Mouse (Mus musculus): ENCODE measurements around the gene Cmtm5. TPM values are rescaled to one million over a fixed set of nuclear protein-coding genes. Genes with fewer than 3 reads are reported as not detected.
"Not testable (repeated sequence)": the region's sequence is repeated elsewhere in the genome, so short reads cannot be mapped to it uniquely, and the experiment has no call there.

Cmtm5 gene
- polyA plus RNA-seq, 1 experiment from 2014 or later = 15.8 TPM

GRCm38 (mm10) chr14:54937361-54938182 lies 1.5 kb downstream of the Cmtm5 start:
- Histone ChIP-seq H3K4me2 (peak overlapping the region; percentile 3; the same call in 1 of the 2 replicates), H3K27ac (replicated peaks) (no peak overlapping the region), H3K9ac (replicated peaks) (no peak overlapping the region), H3K9me3 (replicated peaks) (no peaks in the 10 kb centered on the region), H3K27me3 (replicated peaks) (no peaks in the 10 kb centered on the region), H3K4me3 (replicated peaks) (no peak overlapping the region), H3K4me1 (peaks cover 15% of the 10 kb centered on the region), H3K36me3 (no peaks in the 10 kb centered on the region)
- no peak for ATAC-seq (ENCODE audit: low FRiP score)
- WGBS = 91% methylated on average over 16 of the region's 16 CpGs

GRCm38 (mm10) chr14:54938431-54939219 lies 2.6 kb downstream of the Cmtm5 start:
- Histone ChIP-seq H3K27me3 (replicated peaks) (no peaks in the 10 kb centered on the region), H3K36me3 (no peaks in the 10 kb centered on the region), H3K9me3 (replicated peaks) (no peaks in the 10 kb centered on the region), H3K4me2 (no peak overlapping the region), H3K4me3 (replicated peaks) (no peak overlapping the region), H3K9ac (replicated peaks) (no peak overlapping the region), H3K4me1 (peaks cover 10% of the 10 kb centered on the region), H3K27ac (replicated peaks) (no peak overlapping the region)
- ATAC-seq (ENCODE audit: low FRiP score) = no peak
- WGBS = 81% methylated on average over 15 of the region's 15 CpGs

GRCm38 (mm10) chr14:54939434-54940175 lies 3.5 kb downstream of the Cmtm5 start:
- Histone ChIP-seq H3K9me3 (replicated peaks) (no peaks in the 10 kb centered on the region), H3K27ac (replicated peaks) (no peak overlapping the region), H3K4me1 (peaks cover 10% of the 10 kb centered on the region), H3K27me3 (replicated peaks) (no peaks in the 10 kb centered on the region), H3K9ac (replicated peaks) (no peak overlapping the region), H3K4me2 (no peak overlapping the region), H3K36me3 (no peaks in the 10 kb centered on the region), H3K4me3 (replicated peaks) (no peak overlapping the region)
- ATAC-seq (ENCODE audit: low FRiP score) = no peak
- 59% methylated on average over 12 of the region's 12 CpGs for WGBS

- Histone ChIP-seq H3K36me3 (no peaks in the 10 kb centered on the region), H3K4me1 (peaks cover 10% of the 10 kb centered on the region), H3K9ac (replicated peaks) (no peak overlapping the region), H3K4me2 (no peak overlapping the region), H3K27ac (replicated peaks) (no peak overlapping the region), H3K4me3 (replicated peaks) (no peak overlapping the region), H3K9me3 (replicated peaks) (no peaks in the 10 kb centered on the region), H3K27me3 (replicated peaks) (no peaks in the 10 kb centered on the region)
- 84% methylated on average over 3 of the region's 3 CpGs for WGBS
- no peak for ATAC-seq (ENCODE audit: low FRiP score)
Observed at GRCm38 (mm10) chr14:54940176-54940530, 4.1 kb downstream of the Cmtm5 start.

GRCm38 (mm10) chr14:54941024-54941978 lies 5.2 kb downstream of the Cmtm5 start:
- Histone ChIP-seq H3K4me1 (peaks cover 6% of the 10 kb centered on the region), H3K27ac (replicated peaks) (no peak overlapping the region), H3K9ac (replicated peaks) (no peak overlapping the region), H3K9me3 (replicated peaks) (no peaks in the 10 kb centered on the region), H3K36me3 (no peaks in the 10 kb centered on the region), H3K4me2 (no peak overlapping the region), H3K27me3 (replicated peaks) (no peaks in the 10 kb centered on the region), H3K4me3 (replicated peaks) (no peak overlapping the region)
- no peak for ATAC-seq (ENCODE audit: low FRiP score)
- WGBS = 65% methylated on average over 13 of the region's 13 CpGs

- H3K27ac ChIP-seq (replicated peaks) = no peak overlapping the region
- H3K9me3 ChIP-seq (replicated peaks) = no peaks in the 10 kb centered on the region
- H3K4me2 ChIP-seq = no peak overlapping the region
- H3K4me1 ChIP-seq = no peaks in the 10 kb centered on the region
- H3K27me3 ChIP-seq (replicated peaks) = no peaks in the 10 kb centered on the region
- WGBS = 91% methylated on average over 8 of the region's 8 CpGs
- no peak overlapping the region for H3K9ac ChIP-seq (replicated peaks)
- H3K36me3 ChIP-seq = no peaks in the 10 kb centered on the region
- ATAC-seq (ENCODE audit: low FRiP score) = no peak
- no peak overlapping the region for H3K4me3 ChIP-seq (replicated peaks)
Observed at GRCm38 (mm10) chr14:54942479-54942878, 6.4 kb downstream of the Cmtm5 start.

- Histone ChIP-seq H3K4me1 (no peaks in the 10 kb centered on the region), H3K27me3 (replicated peaks) (no peaks in the 10 kb centered on the region), H3K27ac (replicated peaks) (no peak overlapping the region), H3K4me2 (no peak overlapping the region), H3K36me3 (no peaks in the 10 kb centered on the region), H3K4me3 (replicated peaks) (no peak overlapping the region), H3K9ac (replicated peaks) (no peak overlapping the region), H3K9me3 (replicated peaks) (no peaks in the 10 kb centered on the region)
- ATAC-seq (ENCODE audit: low FRiP score) = no peak
- WGBS = 96% methylated on average over 7 of the region's 7 CpGs
Observed at GRCm38 (mm10) chr14:54943971-54944370, 7.9 kb downstream of the Cmtm5 start.

GRCm38 (mm10) chr14:54944939-54945338 lies 8.9 kb downstream of the Cmtm5 start:
- Histone ChIP-seq H3K4me3 (replicated peaks) (no peak overlapping the region), H3K4me2 (no peak overlapping the region), H3K27me3 (replicated peaks) (no peaks in the 10 kb centered on the region), H3K4me1 (no peaks in the 10 kb centered on the region), H3K27ac (replicated peaks) (no peak overlapping the region), H3K9ac (replicated peaks) (no peak overlapping the region), H3K9me3 (replicated peaks) (no peaks in the 10 kb centered on the region), H3K36me3 (no peaks in the 10 kb centered on the region)
- ATAC-seq (ENCODE audit: low FRiP score) = no peak
- 80% methylated on average over 2 of the region's 2 CpGs for WGBS

- Histone ChIP-seq H3K27me3 (replicated peaks) (no peaks in the 10 kb centered on the region), H3K36me3 (no peaks in the 10 kb centered on the region), H3K4me3 (replicated peaks) (no peak overlapping the region), H3K4me1 (no peaks in the 10 kb centered on the region), H3K4me2 (no peak overlapping the region), H3K27ac (replicated peaks) (no peak overlapping the region), H3K9me3 (replicated peaks) (no peaks in the 10 kb centered on the region), H3K9ac (replicated peaks) (no peak overlapping the region)
- 83% methylated on average over 19 of the region's 19 CpGs for WGBS
- ATAC-seq (ENCODE audit: low FRiP score) = no peak
Observed at GRCm38 (mm10) chr14:54945975-54946704, 10.1 kb downstream of the Cmtm5 start.

- not testable (repeated sequence) for H3K36me3 ChIP-seq; H3K9me3 ChIP-seq (replicated peaks); H3K27ac ChIP-seq (replicated peaks); H3K27me3 ChIP-seq (replicated peaks); H3K9ac ChIP-seq (replicated peaks); ATAC-seq (ENCODE audit: low FRiP score); H3K4me2 ChIP-seq; H3K4me1 ChIP-seq; H3K4me3 ChIP-seq (replicated peaks)
- 91% methylated on average over 11 of the region's 11 CpGs for WGBS
Observed at GRCm38 (mm10) chr14:54947008-54947407, 10.9 kb downstream of the Cmtm5 start.

Data from neural tube, embryonic 15.5 days (tissue).